Mouse (Mus musculus) frontal cortex, postnatal 10 days (tissue): ENCODE measurements around the gene Syk.

Experiments
- DNase-seq, 2 experiments: peaks; one replicate each; pipeline ENCODE4 v3.0.0; 2022; ENCODE audit warnings: low spot score in 2 of 2, mixed read lengths in 1 of 2

Syk gene

DNA sequence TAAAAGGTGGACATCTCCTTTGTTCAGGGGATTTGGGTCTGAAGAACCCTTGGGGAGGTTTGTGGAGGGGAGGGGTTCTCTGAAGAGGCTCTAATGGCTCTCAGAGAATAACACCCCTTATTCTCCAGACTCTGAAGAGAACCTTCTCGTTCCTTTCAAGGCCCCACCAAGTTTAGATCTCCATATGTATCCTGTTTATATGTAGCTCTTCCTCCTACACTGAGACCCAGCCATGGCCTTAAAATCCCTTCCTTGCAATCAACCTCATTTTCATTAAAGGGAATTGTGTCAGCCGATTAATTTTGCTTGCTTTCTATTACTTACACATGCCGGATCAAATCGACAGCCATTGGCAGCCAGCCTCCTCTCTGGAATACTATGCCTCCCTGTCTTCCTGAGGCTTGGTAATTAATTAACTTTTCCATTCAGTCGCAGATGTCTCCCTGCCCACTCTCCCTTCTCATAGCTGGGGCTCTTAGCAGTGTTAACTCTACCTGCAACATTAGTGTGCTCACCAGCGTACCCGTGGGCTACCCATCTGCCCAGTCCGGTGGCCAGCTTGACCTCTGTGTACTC is 13.7 kb upstream of the Syk start:
- DNase-seq, result no peak

DNA sequence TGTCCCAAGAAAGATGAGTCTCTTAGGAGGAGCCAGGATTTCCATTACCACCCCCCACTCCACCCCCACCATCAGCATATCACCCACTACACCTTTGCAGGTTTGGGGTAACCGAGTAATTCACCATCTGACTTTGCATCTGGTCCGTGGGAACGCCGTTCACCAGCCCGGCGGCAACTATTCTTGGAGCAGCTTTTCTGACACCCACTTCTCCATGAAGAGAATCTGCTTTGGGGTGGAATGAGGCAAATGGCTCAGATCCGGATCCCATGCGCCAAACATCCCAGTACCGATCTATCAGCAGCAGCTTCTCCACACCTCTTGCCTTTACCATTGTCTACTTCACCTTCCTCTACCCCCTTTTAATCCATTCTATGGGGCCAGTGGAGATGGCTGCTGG is 12.7 kb upstream of the Syk start:
- no peak for DNase-seq

DNA sequence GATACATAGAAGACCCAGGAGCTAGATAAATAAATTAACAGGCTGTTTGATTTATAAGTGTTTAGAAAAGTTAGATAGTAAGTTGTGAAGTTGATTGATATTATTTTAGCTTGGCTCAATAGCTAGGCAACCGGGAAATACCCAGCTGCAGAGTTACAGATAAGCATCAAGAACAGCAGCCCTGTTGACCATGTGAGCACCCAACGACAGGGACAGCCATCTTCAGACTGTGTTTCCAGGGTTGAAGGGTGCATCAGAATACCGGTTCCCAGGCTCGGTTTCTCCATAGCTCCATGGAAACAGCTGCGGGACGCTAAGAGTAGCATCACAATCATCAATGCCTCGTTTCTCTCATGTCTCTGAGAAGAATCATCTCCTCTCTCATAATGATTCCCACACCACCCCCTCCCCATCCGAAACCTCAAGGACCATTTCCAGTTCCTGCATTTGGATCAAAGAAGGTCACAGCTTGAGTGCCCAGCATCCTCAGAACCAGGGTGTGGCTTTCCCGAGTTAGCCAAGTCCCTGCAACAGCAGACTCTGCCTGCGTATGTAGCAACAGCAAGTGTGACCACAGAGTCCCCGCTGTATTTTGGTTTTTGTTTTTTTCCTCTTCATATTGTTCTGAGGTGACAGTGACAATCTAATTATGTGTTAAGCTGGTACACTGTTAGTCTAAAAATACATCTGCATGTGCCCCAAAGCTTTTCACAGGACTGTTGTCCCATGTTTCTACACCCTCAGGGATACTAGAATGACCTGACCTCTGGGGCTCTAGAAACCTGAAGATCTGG is 11.2 kb upstream of the Syk start:
- DNase-seq, result no peak

DNA sequence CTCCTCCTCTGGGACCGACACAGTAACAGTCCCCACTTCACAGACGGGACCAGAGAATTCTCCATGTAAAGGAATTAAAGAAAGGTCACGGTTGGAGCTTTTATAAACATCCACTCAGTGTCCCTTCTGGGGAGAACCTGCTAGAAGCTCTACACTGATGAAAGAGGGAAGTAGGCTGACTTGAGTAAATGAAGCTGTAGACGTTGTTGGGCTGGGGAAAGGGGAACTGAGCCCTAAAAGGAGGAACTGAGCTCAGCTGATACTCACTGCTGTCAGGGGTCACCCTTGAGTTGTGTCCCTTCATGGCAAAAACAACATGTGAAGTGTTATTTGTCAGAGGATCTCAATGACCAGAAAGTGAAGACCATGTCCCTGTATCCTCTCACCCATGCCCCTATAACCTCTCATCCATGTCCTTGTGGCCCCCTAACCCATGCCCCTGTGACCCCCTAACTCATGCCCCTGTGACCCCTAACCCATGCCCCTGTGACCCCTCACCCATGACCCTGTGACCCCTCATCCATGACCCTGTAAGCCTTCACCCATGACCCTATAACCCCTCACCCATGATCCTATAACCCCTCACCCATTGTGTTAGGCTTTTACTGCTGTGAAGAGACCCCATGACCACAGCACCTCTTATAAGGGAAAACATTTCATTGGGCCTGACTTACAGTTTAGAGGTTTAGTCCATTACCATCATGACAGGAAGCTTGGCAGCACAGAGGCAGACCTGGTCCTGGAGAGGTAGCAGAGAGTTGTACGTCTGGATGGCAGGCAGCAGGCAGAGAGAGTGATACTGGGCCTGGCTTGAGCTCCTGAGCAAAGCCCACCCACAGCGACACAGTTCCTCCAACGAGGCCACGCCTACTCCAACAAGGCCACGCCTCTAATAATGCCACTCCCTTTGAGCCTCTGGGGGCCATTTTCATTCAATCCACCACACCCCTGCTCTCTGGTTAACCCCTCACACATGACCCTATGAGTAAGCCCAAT is 10.2 kb upstream of the Syk start:
- no peak for DNase-seq

DNA sequence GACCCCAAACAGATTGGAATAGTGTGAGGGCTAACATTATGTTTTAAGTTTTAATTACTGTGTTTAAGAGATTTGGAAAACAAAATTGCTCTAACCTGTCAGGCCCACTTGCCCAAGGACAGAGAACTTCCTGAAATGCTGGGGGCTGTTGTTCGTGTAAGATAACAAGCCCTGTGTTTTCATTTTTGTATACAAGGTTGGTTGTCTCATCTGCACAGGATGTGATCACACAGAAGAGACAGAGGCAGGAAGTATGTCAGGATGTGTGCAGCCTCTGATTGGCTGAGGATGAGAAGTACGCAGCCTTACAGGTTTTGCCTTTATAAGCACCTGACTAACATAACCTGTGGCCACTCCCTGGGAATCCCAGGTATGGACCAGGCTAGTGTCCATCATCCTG is 8.7 kb upstream of the Syk start:
- no peak for DNase-seq

DNA sequence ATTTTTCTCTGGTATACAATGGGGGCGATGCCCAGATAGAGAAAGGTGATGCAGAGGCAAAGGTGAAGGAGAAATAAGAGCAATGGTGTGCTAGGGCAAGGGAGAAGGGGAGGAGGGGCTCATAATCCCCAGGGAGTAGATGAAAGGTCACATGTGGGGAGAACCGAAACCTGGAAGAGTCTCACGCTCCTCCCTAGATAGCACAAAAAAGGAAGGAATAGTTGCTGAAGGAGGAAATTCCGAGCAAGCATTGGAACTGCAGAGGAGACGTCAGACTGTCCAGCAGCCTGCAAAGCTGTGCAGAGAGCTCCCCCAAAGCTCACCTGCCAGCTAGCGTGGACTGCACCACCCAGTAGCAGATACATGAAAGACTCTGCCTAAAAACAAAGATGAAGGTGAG is 7.5 kb upstream of the Syk start:
- no peak for DNase-seq

DNA sequence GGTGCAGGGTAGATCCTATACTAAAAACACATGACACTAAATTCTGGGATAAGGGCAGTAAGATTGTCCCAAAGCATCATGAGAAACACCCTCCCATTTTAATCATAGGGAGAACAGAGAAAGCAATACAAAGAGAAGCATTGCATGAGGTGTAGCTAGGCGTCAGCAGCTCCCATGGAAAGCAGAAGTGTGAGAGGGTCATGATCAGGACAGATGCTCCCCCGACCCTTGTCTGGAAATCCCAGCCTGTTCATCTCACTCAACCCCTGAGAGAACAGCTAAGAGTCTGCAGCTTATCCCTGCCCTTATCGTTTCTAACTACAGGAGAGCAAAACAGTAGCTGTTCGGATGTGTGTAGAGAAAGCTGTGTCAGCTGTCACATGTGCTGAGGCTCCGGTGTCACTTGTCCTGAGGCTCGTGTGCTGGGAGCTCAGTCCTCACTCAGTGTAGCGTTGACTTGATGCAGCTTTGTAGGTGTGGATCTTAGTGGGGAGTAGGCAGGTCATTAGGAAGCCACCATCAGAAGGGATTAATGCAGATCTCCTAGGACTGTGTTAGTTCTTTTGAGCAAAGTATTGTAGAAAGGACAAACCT is 6.9 kb upstream of the Syk start:
- no peak for DNase-seq

DNA sequence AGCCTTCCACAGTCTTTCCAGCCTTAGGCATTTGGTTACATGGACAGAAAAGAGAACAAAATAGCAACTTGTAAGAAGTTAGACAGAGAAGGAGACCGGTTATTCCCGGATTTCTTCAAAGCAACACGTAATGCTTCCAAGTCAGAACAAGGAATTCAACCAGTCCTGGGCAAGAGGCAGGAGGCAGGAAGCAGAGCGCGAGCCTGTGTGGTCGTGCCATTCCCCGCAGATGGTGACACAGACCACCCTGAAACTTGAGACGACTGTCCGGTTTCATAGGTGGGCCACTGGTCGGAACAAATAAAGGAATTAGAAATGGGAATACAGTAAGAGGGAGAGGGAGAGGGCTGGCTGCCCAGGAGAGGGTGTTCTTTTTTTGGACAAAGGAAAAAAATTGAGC is 6.1 kb upstream of the Syk start:
- no peak for DNase-seq

DNA sequence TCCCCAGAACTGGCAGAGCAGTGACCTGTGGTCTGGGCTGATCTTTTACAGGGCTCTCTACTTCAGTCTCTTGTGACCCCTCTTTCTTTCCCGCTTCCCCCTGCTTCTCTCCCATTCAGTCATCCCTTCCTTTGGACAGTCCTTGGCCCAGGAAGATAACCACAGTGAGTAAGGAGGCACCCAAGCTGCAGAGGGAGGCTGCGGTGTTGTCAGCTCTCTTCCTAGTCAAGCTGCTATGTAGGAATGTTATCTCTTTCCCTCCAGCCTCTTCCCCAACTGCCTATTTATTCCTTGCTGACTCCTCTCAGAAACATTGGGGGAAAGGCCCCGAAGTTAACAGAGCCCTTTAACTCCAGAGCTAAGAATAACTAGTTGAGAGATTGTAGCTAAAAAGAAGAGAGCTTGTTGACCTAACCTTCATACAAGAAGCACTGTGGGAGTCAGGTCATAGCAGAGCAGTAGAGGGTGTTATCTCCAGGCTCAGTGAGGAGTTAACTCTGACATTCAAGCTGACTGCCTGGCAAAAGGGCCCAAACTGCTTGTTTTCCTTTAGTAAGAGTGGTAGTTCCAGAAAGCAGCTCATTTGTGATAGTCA is 5.5 kb upstream of the Syk start:
- no peak for DNase-seq

DNA sequence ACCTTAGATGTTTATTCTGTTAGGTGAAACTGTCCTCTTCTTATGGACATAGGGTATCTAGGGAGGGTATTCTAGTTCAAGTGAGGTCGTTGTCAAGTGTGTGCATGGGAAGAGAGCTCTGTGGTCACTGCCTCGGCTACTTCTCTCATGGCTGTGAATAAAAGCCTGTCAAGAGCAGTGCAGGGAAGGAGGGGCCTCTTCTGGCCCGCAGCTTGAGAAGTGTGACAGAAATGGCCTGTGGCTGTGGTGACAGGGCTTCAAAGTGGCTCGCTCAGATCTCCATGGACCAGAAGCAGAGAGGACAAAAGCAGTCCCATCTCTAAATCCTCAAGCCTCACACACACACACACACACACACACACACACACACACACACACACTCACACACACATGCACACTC is 5.0 kb upstream of the Syk start:
- DNase-seq, result no peak

DNA sequence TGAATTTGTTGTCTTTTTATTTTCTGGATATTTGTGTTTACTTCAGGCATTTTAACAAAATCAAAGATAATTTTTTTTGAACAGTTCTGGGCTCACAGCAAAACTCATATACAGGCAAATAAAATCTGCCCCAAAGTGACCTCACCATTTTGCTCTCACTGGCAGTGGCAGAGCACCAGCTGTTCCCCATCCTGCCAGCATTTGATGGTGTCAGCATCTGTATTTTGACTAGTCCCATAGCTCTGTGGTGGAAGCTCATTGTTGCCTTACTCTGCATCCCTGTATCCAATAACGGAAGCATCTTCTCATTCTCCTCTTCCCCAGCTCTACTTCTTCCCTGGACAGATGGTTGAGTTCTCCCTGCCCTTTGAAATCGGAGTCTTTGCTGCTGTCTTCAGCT is 4.2 kb upstream of the Syk start:
- DNase-seq, result no peak

DNA sequence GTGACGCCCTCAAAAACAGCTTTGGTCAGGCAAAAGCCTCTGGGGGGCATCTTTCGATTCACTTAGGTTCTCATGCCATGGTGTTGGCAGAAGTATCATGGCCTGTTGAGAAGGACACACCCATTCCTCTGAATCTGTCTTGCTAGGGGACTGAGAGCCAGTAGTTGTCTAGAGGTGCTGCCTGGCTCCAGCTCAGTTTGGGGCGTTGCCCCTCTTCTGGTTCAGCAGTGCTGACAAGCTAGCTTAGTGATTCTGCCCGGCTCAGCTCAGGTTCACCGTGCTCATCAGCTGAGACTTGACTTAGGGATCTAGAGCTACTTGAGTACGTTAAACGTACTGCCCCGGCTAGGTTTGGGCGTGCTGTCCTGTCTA is 481 bp upstream of the Syk start:
- no peak for DNase-seq

DNA sequence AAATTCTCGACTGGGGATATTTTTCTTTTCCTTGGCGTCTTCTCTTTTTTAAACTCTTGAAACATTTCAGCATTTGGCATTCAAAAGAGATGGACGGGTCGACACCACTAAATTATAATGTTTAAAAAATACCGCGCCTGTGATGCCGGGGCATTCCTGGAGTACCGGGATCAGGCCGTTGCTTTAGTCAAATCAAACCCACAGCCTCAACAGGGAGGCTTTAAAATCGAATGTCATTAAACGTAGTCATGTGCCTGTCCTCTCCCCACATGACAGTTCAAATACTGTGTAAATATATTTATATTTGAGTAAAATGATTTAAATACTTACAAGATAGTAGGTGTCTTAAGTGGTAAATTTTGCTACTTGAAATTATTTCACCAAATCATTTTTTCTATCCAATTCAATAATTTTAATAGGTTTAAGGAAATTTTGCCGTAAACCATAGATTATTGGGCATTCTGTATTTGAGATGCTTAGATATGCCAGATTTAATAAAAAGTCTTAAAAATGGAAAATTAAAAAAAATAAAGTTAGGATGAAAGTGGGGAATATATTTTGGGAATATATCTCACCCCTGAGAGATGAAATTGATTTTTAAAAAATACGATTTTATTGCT is 1.1 kb downstream of the Syk start:
- no peak for DNase-seq

DNA sequence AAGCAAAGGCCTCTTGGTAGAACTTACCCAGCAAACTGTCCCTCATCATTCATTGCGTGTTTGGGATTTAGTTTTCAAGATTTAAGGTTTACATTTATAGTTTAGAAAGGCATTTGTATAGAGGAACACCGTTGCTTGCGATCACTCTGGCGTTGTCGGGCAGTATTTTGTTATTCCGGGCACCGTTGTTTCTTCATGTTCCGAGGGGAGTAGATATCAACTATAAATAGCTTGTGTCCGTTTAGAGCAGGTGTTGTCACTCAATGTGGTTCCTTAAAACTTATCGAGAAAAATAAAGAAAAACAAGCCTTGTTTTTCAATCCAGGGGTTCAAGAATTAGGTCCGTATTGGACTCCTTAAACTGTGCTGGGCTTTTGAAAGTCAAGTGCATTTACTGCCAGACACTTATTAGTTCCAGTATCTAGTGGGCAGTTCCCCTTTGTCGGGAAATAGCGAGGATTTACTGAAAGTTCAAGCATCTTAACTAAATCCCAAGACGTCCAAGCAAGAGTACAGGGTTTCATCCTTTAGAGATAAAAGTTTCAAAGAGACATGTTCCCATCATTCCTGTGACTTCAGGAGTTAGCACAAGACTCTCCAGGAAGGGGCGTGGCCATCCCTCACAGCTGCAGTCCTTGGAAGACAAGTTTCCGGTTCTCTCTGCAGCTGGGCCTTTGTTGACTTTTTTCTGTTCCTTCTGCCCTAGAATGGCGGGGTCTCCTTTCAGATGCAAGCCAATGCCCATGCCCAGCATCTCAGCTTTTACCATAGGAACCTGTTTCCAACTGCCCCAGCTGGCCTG is 1.9 kb downstream of the Syk start:
- DNase-seq, result no peak

DNA sequence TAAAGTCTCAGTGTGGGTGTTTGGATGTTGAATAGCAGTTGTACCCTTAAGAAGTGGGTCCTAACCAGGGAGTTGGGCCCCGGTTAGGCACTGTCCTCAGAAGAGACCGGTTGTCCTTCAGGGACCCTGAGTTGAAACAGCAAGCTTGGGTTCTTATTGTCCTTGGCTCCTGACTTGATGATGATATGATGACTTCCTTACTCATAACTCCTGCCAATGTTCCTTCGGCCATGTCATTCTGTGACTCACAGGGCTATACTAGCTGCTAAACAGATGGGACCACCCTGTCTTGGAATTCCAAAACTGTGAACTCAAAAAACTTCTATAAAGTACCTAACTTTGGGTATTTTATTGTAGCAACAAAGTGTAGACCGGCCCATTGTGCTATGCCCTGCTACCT is 4.8 kb downstream of the Syk start:
- DNase-seq, result no peak

DNA sequence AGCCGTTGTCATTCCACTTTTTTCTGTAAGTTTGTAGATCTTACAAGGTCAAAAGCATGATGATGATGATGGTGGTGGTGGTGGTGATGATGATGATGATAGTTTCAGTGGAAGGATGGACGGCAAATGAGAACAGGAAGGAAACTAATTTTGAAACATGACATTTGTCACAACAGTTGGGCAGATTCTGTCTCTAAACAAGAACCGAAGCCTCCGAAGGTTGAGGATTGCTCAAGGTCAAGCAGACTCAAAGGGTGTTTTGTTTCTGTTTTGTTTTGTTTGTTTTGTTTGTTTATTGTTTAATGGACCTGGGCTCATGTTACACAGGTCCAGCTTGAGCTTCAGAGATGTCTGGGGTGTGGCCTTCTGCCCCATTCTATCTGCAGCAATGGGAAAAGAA is 6.1 kb downstream of the Syk start:
- DNase-seq, result no peak

DNA sequence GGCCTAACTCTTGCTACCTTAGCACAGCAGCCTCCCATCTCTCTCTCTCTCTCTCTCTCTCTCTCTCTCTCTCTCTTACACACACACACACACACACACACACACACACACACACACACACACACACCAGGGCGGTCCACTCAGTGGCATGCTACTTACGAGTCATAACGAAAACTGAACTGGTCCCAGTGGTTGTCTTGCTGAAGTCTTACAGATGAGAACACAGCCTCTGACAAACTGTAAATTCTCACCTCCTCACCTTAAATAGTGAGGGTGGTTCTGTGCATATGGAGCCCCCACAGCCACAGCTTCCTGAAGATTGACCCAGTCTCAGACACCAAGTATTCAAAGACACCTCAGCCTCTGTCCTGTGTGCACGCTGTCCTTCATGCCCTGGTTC is 8.9 kb downstream of the Syk start:
- no peak for DNase-seq

DNA sequence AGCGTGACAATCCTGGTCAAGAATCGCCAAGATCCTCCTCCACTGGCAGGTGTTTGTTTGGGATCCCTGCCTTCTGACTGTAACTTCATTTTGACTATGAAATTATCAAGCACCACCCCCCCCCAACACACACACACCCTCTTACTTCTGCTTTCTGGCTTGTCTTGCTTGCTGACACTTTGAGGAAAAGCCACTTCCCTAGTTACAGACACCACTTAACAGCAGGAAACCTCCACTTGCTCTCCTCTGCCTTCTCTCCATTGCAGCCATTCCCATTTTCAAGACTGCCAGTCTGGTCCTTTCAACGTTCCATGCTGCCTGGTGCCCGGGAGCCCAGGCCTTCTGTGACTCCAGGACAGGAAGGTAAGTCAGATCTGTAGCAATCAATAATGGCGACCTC is 13.7 kb downstream of the Syk start:
- no peak for DNase-seq

DNA sequence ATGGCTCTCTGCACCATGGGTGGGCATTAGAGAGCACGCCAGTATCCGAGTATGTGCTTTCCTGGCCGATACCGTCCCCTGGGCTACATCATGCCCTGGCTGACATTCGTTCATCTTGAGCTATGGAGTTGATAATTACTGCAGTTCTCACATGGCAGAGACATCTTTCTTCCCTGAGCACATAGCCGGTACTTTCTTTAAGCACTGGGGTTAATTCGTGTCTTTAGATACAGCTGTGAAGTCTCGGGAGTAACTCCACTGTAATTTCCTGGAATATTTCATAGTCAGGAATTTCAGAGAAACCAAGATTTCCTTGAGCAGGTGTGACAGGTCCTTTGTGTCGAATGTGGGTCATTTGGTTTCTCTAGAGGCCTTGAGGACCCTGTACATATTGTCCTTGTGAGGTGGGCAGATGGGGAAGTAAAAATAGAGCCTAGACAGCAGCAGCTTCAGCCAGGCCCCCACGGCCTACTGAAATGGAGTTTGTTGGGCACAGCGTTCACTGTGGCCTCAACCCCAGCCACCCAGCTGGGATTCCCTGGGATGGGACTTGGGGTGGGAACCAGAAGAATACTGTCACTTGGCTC is 14.2 kb downstream of the Syk start:
- DNase-seq, result no peak

DNA sequence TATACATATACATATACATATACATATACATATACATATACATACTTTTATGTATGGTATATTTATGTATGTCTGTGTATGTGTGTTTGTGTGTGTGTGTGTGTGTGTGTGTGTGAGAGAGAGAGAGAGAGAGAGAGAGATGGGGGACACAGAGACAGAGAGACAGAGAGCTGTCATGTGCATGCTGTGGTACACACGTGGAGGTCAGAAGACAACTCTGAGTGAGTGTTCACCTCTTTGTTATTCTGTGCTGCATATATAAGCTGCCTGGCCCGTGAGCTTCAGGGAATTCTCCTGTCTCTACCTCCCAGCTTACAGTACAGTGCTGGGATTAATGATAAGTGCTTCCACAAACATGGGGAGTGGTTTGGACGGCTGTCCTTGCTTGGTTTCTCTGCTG is 15.3 kb downstream of the Syk start:
- DNase-seq, result no peak
